Mouse (Mus musculus) CD4-positive helper T cell, adult 2 months (primary cell): ENCODE data around the gene Itga8.

Experiments used
- DNase-seq: peaks from one replicate; pipeline ENCODE4 v3.0.0-alpha.2; 2012; ENCODE audit warnings: low read depth, missing footprints, low spot score

Gene Itga8

GRCm38 (mm10) chr2:12197711-12198110 lies 104.0 kb downstream of the Itga8 start:
- no peak for DNase-seq

DNA sequence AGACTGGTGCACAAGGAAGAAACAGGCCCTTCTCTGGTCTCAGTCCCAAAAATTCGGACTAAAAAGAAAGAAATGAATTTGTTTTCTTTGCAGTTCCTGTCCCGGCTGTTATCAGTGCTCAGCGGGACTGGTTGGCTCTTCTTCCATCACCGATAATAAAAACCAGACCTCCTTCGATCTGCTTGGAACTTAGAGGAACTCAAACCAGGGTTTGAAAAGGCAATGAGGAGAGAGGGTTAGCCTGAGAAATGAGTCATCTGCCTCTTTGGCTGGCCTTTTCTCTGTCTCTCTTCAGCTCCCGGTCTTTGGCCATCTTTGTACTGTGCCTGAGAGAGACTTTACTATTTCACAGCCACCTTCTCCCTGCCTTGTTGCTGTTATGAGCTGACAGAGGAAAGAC lies 112.7 kb downstream of the Itga8 start:
- no peak for DNase-seq

- no peak for DNase-seq
These were observed 114.1 kb downstream of the Itga8 start for GRCm38 (mm10) chr2:12187646-12188045.

- no peak for DNase-seq
These were observed 119.2 kb downstream of the Itga8 start for GRCm38 (mm10) chr2:12182402-12182948.

DNA sequence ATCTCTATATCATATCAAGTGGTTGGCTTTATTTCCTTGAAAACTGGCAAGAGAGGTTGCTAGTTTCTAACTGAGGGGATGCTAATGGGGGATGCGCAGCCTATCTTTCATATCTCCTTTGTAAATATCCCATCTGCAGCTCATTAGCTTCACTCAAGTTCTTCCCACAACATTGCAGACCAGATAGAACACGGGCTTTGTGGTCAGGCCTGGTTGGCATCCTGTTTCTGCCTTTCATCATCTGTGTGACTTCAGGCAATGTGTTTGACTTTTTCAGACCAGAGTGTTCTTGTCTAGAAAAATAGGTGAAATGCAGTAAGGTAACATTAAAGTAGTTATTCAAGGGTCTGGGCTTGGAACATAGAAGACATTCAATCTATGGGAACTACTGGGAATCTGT lies 121.1 kb downstream of the Itga8 start:
- no peak for DNase-seq

GRCm38 (mm10) chr2:12174722-12175427 lies 126.8 kb downstream of the Itga8 start:
- DNase-seq = no peak

- no peak for DNase-seq
These were observed 131.5 kb downstream of the Itga8 start for GRCm38 (mm10) chr2:12170221-12170620.

DNA sequence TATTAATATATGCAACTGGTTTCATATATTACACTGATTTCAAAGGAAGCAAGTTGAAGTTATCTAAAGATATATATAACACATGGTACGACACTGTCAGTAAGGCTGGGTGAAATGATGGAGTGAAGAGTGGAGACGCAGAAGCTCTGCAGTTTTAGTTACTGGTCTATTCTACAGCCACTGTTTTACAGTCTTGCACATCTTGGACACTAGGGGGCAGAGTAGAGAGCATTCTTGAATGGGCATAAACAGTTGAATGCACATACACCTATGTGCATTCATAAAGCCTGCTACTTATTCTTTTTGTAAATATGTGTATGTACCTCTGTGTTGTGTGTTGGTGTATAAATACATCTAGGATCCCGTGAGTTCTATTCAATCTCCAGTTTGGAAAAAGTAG lies 141.2 kb downstream of the Itga8 start:
- peak; percentile 4 for DNase-seq

DNA sequence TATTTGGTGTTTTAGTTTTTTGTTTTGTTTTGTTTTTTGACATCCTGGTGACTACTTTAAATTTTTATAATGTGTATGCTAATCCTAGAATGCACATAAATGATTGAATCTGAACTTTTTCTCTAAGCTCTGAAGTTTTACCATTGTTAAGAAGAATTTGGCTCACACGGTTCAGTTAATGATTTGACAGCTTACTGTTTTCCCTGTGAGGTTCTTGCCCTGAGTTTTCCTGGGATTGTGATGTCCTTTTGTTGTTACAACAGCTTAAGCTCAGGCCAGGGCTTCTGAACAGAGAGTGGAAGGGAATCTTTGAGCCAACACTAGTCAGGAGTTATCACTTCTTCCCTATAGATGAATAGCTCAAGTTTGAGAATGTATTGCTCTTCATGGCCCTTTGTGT lies 144.7 kb downstream of the Itga8 start:
- DNase-seq = no peak

GRCm38 (mm10) chr2:12156401-12156800 lies 145.3 kb downstream of the Itga8 start:
- DNase-seq = no peak

- no peak for DNase-seq
These were observed 147.0 kb downstream of the Itga8 start for GRCm38 (mm10) chr2:12154676-12155075.

DNA sequence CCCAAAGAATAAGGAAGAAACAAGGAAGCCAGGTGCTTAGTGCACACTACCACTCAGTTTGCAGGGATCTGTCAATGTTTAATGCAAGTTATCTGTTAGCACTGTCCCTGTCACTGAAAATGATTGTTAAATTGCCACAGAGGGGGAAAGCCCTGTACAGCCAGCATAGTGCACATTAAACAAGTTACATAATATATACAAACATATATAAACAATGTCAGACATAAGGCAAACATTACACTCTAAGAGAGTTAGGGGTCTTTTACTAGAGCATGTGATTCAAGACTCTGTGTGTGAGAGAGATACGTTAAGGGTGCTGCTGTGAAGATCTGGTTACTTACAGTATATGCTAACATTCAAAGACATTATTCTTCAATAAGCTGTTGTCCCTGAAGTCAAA lies 148.2 kb downstream of the Itga8 start:
- DNase-seq = no peak

- DNase-seq = no peak
These were observed 153.8 kb downstream of the Itga8 start for GRCm38 (mm10) chr2:12147902-12148301.

GRCm38 (mm10) chr2:12146612-12147011 lies 155.1 kb downstream of the Itga8 start:
- no peak for DNase-seq

- DNase-seq = no peak
These were observed 162.9 kb downstream of the Itga8 start for GRCm38 (mm10) chr2:12138765-12139368.

- no peak for DNase-seq
These were observed 175.1 kb downstream of the Itga8 start for GRCm38 (mm10) chr2:12126580-12126979.

DNA sequence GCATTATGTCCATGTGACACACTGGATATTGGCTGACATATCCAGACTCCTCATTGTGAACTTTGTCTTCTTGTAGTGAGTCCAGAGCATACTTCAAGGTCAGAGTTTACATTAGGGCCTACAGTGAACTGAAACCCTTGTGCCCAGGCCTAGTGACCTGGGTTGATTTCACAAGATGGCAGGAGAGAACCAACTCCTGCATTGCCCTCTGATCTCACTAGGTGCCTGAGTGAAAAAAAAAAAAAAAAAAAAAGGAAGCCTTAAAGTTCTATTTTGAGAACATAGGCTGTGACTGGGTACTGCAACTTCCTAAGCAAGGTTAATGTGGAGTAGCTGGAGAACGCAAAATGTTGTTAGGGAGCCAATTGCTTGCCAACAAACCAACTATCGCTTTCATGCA lies 186.2 kb downstream of the Itga8 start:
- DNase-seq = no peak

DNA sequence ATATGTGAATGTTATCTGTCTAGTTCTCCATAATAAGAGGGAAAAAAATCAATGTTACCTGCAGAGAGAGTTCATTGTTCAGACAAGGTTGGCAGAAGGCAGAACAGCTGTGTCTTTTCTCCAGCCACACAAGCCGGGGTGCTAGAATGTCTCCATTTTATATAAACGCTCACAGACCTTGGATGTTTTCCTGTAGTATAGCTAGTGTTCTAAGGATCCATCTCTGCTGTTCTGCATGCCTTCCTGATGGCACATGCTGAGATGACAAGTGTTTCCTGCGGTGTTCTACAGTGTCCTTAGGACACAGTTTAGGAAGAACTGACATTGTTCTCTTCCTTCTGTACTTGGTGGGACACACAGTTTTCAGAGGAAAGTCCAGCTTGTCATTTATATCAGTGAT lies 192.4 kb downstream of the Itga8 start:
- no peak for DNase-seq

DNA sequence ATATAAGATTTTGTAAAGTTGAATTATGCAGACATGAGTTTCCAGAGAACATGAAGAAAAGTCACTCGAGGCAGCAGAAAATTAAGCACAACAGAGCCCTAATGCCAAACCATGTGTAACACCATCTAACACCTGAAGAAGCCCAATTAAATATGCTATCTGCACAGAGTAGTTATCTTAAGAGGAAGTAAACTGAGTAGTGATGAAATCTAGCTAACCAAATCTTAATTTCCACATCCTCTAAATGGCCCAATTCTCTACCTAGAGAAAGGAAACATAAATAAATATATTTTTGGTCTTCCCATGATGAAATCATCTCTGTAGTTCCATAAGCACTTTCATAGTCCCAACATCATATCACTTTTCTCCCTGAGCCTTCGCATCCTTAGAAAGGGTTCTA lies 193.4 kb downstream of the Itga8 start:
- DNase-seq = no peak

DNA sequence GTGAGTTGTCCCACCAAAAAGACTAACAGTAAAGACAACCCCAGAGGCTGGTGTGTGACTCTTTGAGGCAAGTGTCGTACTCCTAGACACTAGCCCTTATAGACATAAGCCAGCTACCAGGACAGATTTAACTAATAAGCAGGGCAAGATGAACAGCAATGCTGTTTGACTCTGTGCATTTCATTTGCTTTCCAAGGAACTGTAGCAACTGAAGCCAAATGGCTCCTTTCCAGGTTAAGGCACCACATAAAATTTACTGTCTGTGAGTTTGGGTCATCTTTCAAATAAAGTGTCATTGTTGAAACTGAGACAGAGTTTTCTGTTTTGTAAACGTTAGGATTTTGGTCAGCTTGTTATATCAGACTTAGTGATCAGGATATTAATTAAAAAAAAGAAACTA lies 194.5 kb downstream of the Itga8 start:
- no peak for DNase-seq

DNA sequence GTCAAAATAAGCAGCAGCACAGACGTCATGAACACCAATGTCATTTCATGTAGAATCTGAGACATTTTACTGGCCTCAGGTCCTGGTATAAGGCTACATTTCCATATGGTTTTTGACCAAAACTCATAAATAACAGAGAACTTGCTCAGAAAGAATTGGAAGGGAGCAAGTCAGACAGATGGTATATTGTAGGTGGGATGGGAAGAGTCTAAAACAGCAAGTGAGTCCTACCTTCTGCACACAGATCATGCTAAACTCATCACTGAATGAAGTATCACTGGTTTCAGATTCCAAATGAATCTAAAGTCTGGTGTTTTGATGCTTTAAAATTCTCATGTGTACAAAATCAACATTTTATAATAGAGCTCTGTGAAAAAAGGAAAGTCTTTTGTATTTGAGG lies 198.5 kb downstream of the Itga8 start:
- no peak for DNase-seq

GRCm38 (mm10) chr2:12092203-12092984 lies 209.3 kb downstream of the Itga8 start:
- no peak for DNase-seq

DNA sequence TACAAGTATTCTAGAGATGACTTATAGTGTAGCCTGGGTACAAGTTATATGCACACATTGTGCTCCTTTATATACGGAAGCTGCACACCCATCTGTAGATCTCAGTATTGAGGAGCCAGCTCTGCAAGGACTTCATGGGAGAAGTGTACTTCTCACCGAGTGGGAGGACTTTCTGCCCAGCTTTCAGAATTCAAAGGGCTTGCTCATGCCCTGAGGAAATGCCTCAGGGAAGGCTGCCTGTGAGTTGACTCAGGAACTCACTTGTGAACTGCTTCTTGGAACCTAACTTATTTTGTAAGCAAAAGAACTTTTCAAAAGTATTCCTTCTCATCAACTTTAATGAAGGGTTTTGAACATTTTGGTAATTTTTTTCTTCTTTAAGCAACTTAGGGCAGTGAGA lies 210.7 kb downstream of the Itga8 start:
- DNase-seq = no peak
